Mouse (Mus musculus) NIH3T3 (cell line): ENCODE data around the gene Ccdc105.
A peak's percentile ranks its signal among the peaks of the same experiment; 100 is the strongest.

ENCODE experiments used
- DNase-seq: peaks from one replicate; pipeline ENCODE4 v3.0.0-alpha.2; 2012; ENCODE audit warnings: low read depth

The Ccdc105 gene

GRCm38 (mm10) chr10:78752452-78753191, at the start of gene Ccdc105:
Gene Ccdc105 (minus strand): TSS chr10:78753065.
- DNase-seq: no peak

DNA sequence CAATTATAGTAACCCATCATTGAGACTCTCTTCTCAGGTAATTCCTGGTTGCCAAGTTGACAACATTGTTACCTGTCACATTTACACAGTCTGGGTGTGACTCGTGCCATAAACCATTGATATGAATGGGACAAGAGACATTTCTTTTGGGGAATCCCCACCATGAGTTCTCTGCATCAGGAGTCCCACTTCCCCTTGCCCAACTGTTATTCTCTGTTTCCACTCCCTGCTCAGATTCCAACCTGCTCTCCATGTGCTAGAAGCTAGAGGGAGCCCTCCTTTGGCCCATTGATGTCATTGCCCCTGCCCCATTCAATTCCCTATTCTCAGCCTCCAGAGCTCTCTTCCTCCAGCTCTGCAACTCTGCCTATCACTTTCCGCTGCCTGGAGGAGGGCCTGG, 48.6 kb upstream of the Ccdc105 start:
- DNase-seq: no peak

GRCm38 (mm10) chr10:78790561-78790960, 37.7 kb upstream of the Ccdc105 start:
- peak; percentile 54 for DNase-seq

GRCm38 (mm10) chr10:78787566-78788087, 34.8 kb upstream of the Ccdc105 start:
- DNase-seq: no peak

DNA sequence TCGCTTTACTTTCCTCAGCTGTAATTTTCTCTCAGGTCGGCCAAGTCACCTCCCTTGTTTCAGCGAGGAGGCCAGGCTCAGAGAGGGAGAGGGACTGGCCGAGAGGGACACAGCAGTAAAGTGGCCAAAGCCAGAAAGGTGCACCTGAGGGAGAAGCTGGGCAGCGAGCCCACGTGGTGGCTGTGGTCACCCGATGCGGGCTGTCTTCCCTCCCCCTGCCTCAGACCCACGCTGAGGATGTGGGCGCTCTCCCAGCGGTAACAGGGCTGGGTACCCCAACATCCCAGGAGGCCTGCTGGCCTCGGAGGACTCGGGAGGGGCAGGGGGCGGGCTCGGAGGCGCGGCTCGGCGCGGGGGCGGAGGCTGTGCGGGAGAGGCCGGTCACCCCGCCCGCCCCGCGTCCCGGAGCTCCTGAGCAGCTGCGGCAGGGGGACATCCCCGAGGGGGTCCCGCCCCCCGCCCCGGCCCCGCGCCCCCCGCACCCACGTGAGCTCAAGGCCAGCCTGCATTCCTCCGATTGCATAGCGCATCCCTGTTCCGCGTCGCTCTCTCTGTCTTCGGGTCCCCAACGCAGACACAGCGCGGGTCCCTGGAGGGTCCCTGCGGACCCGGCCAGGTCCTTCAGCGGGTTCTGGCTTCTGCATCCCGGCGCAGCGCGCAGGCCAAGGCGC, 27.3 kb upstream of the Ccdc105 start, which contains the start of gene Slc1a6:
Gene Slc1a6 (plus strand): TSS at position 516 of the 671 bp plus-strand sequence.
- DNase-seq: no peak

GRCm38 (mm10) chr10:78779527-78779926, 26.7 kb upstream of the Ccdc105 start:
- DNase-seq: no peak

- no peak for DNase-seq
Observed at GRCm38 (mm10) chr10:78775830-78776229, 23.0 kb upstream of the Ccdc105 start.

DNA sequence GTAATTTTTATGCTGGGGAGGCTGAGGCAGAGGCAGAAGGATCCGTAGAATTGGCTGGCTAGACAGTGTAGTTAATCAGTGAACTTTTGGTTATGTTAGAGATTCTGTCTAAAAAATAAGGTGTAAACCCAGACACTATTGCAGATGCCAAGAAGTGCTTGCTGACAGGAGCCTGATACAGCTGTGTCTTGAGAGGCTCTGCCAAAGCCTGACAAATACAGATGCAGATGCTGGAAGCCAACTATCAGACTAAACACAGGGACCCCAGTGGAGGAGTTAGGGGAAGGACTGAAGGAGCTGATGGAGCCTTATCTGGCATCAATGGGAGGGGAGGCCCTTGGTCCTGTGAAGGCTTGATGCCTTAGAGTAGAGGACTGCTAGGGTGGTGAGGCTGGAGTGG, 12.7 kb upstream of the Ccdc105 start:
- DNase-seq: no peak

DNA sequence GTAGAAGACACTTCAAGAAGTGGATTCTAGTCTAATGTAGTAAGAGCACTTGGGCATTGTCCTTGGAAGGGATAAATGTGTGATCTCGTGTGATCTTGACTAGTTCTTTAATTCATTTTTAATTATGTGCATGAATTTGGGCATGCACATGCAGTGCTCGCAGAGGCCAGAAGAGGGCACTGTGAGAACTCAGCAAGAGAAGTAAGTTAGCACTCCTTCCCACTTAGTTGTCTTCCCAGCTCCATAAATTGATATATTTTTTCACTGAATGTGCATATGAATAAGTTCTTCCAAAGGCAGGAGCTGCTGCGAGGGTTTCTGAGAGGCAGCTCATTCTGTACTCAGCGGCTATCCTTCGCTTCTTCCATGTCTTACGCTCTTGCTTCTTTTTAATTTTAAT, 3.2 kb upstream of the Ccdc105 start:
- DNase-seq: peak; percentile 89

- no peak for DNase-seq
Observed at GRCm38 (mm10) chr10:78748946-78749345, 3.9 kb downstream of the Ccdc105 start.

DNA sequence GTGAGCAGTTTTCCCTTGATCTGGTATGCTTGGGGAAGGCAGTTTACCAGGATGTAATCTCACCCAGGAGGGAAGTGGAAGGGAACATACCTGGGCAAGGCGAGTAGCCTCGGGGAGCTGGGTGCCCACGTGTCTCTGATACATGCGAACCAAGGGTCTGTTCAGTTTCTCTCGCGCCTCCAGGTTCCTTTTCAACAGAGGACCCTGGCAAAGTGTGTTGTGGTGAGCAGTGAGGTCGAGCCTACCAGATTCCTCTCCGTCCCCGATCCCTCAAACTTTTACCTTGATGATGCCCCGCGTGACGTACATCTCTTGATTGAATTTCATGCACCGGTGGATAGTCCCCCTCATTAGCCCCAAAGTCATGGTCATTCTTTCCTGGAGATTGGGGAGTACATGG, 4.7 kb downstream of the Ccdc105 start:
- DNase-seq: no peak

DNA sequence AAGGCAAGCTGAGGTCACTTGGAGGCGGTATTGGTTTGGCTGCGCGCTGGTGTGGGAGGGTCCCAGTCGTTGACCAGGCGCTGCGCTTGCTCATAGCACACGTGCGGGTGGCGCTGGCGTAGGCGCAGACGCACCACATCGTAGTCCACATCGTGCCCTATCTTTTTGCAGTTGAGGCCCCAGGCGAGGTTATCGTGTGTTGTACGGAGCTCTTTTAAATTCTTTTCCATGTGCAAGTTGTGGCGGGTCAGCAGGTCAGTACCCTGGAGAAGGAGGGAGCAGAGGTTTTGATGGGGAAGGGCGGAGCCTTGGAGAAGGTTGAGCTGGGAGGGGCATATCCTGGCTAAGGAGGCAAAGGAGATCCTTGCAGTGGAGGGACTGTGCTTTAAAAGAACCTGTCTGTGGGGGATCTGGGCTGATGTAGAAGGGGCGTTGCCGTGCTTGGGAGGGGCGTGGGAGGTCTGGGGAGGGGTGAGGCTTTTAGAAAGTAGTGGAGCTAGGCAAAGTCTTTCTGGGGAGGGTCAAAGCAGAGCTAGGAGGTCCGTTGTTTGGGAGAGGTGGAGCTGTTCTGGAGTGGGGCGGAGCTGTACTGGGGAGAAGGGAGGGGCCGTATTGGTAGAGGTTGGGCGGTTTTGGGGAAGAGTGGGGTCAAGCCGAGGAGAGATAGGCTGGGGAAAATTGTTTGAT, 5.7 kb downstream of the Ccdc105 start:
- no peak for DNase-seq

DNA sequence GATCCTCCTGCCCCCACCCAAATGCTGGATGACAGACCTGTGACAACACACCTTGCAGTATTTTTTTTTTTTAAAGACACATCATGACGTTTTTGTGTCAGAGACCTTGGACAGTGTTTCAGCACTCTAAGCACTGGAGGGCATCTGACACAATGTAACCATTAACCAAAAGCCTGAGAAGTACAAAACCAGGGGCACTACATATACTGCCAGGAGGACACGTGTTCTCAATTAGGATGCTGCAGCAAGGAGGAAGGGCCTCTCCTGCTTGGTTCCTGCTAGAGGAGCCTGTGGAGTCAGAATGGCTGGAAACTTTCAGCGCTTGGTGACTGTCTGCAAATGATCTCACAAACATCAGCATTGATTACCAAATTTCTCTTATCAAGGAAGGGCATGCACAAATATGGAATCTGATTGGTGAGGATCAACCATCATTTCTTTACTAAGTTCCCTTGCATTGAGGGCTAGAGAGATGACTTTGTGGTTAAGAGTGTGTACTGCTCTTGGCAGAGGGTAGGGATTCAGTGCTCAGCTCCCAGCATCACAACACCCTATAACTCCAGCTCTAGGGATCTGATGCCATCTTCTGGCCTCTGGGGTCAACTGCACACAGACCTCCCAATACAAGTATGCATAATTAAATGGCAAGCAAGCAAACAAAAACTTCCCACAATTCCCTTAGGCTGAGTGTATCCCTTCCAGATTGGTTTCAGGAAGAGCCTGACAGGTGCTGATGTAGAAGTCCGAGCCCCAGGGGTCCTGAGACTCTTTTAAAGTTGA, 7.2 kb downstream of the Ccdc105 start:
- peak; percentile 69 for DNase-seq

- DNase-seq: peak; percentile 59
Observed at GRCm38 (mm10) chr10:78743721-78744120, 9.1 kb downstream of the Ccdc105 start.

DNA sequence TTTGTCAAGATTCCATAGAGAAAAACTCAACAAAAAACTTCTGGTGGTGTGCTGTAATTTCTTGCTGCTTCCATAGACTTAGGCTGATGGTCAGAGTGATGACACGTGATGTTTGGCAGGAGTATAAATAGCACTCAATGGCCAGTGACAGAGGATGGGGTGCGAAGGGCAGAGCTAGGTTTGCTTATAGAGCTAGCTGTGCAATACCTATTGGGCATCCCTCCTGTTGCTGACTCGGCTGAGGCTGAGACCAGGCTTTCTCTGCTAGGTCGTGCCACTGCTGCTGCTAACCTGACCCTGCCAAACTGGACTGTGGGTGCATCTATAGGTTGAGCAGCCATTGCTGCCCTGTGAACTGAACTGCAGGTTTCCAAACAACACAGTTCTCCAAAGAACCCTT, 13.0 kb downstream of the Ccdc105 start:
- DNase-seq: no peak

DNA sequence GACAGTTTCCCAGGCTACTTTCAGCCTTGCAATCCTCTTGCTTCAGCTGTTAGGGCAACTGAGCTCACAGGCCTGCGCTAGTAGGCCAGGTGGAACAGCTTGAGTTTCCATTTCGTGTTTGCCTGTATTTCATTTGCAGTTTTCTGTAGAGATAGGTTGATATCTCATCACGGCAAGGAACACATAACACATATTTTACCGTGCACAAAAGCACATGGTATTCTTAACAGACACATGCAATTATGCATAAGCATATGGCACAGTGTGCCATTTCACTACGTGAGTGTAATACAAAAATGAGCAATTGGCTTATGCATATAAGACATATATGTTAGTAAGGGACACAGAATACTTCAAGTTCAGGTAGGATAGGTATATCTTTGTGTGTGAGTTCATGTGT, 25.0 kb downstream of the Ccdc105 start:
- DNase-seq: no peak

DNA sequence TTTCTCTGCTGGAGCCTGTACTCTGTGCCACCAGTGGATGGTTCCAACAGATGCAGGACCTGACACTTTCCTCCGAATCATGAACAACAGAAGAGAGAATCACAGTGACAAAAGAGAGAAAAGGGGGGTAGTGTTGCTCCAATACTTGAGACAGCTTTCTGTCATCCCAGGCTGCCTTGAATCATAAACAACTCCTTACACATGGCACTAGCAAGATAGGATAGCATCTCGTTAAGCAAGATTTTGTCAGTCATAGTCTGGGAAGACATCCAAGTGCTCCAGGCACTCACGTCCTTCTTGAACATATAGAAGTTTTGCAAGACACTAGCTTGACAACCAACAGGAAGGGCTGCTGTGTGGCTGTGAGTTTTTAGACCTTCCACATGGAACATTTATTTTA, 25.8 kb downstream of the Ccdc105 start:
- DNase-seq: peak; percentile 85

- DNase-seq: peak; percentile 20
Observed at GRCm38 (mm10) chr10:78723416-78723815, 29.4 kb downstream of the Ccdc105 start.

GRCm38 (mm10) chr10:78722654-78723053, 30.2 kb downstream of the Ccdc105 start:
- peak; percentile 62 for DNase-seq

DNA sequence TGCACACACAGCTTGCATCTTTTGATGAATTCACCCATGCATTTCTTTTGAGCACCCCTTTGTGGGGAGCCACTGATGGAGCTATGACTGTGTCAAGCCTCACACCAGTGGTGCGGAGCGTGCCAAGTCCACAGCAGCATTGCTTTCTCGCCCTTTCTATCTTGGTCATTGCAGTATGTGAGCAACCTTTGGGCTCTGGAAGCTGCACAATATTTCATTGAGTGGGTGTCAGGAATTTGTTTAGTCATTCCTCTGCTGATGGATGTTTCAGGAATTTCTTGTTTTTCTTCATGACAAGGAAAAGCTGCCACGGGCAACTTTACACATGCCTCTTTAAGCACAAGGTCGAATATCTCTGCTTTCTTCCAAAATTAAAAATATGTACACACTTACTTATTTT, 30.8 kb downstream of the Ccdc105 start:
- peak; percentile 74 for DNase-seq

- DNase-seq: no peak
Observed at GRCm38 (mm10) chr10:78718056-78718455, 34.8 kb downstream of the Ccdc105 start, which contains the start of gene Casp14. Gene Casp14 (minus strand): TSS chr10:78718294.

DNA sequence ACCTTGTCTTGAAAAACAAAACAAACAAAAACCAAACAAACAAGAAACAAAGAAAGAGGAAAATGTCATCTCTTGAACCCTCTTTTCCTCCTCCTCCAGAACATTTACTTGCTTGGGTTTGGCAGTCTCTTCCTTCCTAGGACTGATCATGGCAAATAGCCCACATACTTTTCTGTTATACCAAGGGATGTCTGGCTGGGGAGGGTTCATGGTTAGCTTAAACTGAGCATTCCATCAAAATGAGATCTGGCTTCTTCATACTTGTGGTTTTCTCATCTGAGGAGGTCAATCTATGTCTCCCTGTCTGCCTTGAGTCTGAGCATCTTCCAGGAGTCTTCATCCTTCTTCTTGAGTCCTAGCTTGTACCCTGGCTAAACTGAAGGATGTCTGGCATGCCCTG, 36.6 kb downstream of the Ccdc105 start:
- peak; percentile 60 for DNase-seq
